Mouse (Mus musculus): ENCODE results near the gene Yars. TPM values are rescaled to one million over a fixed set of nuclear protein-coding genes. Genes with fewer than 3 reads are reported as not detected.

Yars gene
- polyA plus RNA-seq (2012; ENCODE audit: low replicate concordance) = 11.6 and 15.9 TPM in 2 replicates

GRCm38 (mm10) chr4:129189542-129190519 is at the start of gene Yars, which contains the start of gene S100pbp:
Yars (plus strand) TSS chr4:129189760.
S100pbp (minus strand) TSS chr4:129189727.

GRCm38 (mm10) chr4:129261196-129261595 is 71.6 kb downstream of the Yars start, which contains the start of gene C77080:
C77080 (minus strand) TSS chr4:129261404.

Other genes starting within 250 kb of the Yars start
- 1.5 and 3.2 TPM in 2 replicates for gene Azin2, start 227.3 kb upstream of the Yars start, polyA plus RNA-seq (2012; ENCODE audit: low replicate concordance)
- 58.7 and 59.5 TPM in 2 replicates for gene Ak2, start 197.8 kb upstream of the Yars start, polyA plus RNA-seq (2012; ENCODE audit: low replicate concordance)
- 103 and 178 TPM in 2 replicates for gene Rnf19b, start 131.5 kb upstream of the Yars start, polyA plus RNA-seq (2012; ENCODE audit: low replicate concordance)
- not detected in 2 replicates for gene Tmem54, start 84.2 kb upstream of the Yars start, polyA plus RNA-seq (2012; ENCODE audit: low replicate concordance)
- not detected in 2 replicates for gene Hpca, start 67.7 kb upstream of the Yars start, polyA plus RNA-seq (2012; ENCODE audit: low replicate concordance)
- 0.15 and 0.46 TPM in 2 replicates for gene Fndc5, start 52.8 kb upstream of the Yars start, polyA plus RNA-seq (2012; ENCODE audit: low replicate concordance)
- gene S100pbp, start within 50 bp of the Yars start, polyA plus RNA-seq (2012; ENCODE audit: low replicate concordance) = 4.2 and 5.2 TPM in 2 replicates
- gene C77080, start 71.6 kb downstream of the Yars start, polyA plus RNA-seq (2012; ENCODE audit: low replicate concordance) = 0.72 and 1.6 TPM in 2 replicates
- gene Sync, start 97.9 kb downstream of the Yars start, polyA plus RNA-seq (2012; ENCODE audit: low replicate concordance) = 0.04 TPM in 1 of 2 replicates, not detected in the other
- 18.9 and 24.8 TPM in 2 replicates for gene Rbbp4, start 145.6 kb downstream of the Yars start, polyA plus RNA-seq (2012; ENCODE audit: low replicate concordance)
- 2.6 and 4.1 TPM in 2 replicates for gene Zbtb8os, start 145.9 kb downstream of the Yars start, polyA plus RNA-seq (2012; ENCODE audit: low replicate concordance)
- gene Zbtb8a, start 188.4 kb downstream of the Yars start, polyA plus RNA-seq (2012; ENCODE audit: low replicate concordance) = 1.7 and 4.1 TPM in 2 replicates

Data from hematopoietic multipotent progenitor cell, adult 10-12 weeks (in vitro differentiated cells).